Mouse (Mus musculus): ENCODE results near the gene Rnf157. TPM values are rescaled to one million over a fixed set of nuclear protein-coding genes. Genes with fewer than 3 reads are reported as not detected.

Gene Rnf157
- polyA plus RNA-seq, 1 experiment: 23.2 TPM

DNA sequence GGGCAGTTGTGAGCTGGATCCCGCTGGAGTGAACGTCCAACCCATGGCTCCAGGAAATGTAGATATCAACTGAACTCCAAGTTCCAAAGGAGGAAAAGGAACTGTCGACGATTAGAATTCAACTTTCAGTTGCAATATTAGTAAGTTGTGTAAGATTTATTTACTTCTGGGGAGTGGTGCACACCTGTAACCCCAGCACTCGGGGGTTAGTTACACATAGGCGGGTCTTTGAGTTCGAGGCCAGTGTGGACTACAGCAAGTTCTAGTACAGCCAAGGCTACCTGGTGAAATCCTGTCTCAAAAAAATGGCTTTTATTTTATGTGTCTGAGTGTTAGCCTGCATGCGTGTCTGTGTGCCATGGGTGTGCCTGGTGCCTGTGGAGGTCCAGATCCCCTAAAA is 59.3 kb downstream of the Rnf157 start:
- H3K4me3 ChIP-seq (ENCODE audit: insufficient read depth, low read length): no peak overlapping the region
- H3K27ac ChIP-seq (ENCODE audit: insufficient read depth, low read length): no peak overlapping the region
- TF ChIP-seq POLR2A (IDR thresholded peaks at IDR 0.05; ENCODE audit: low read depth, low read length) (no peak), CTCF (IDR thresholded peaks at IDR 0.05; ENCODE audit: borderline replicate concordance, insufficient read depth, low read length) (no peak)
- H3K4me1 ChIP-seq (ENCODE audit: control insufficient read depth, insufficient read depth, low read length): no peaks in the 10 kb centered on the region

- Histone ChIP-seq H3K4me1 (ENCODE audit: control insufficient read depth, insufficient read depth, low read length) (no peaks in the 10 kb centered on the region), H3K27ac (ENCODE audit: insufficient read depth, low read length) (no peak overlapping the region), H3K4me3 (ENCODE audit: insufficient read depth, low read length) (no peak overlapping the region)
- TF ChIP-seq CTCF (IDR thresholded peaks at IDR 0.05; ENCODE audit: borderline replicate concordance, insufficient read depth, low read length) (no peak), POLR2A (IDR thresholded peaks at IDR 0.05; ENCODE audit: low read depth, low read length) (no peak)
Observed at GRCm38 (mm10) chr11:116351294-116351693, 61.5 kb downstream of the Rnf157 start.

- Histone ChIP-seq H3K27ac (ENCODE audit: insufficient read depth, low read length) (no peak overlapping the region), H3K4me3 (ENCODE audit: insufficient read depth, low read length) (no peak overlapping the region), H3K4me1 (ENCODE audit: control insufficient read depth, insufficient read depth, low read length) (no peaks in the 10 kb centered on the region)
- TF ChIP-seq CTCF (IDR thresholded peaks at IDR 0.05; ENCODE audit: borderline replicate concordance, insufficient read depth, low read length) (no peak), POLR2A (IDR thresholded peaks at IDR 0.05; ENCODE audit: low read depth, low read length) (no peak)
Observed at GRCm38 (mm10) chr11:116347955-116348354, 64.9 kb downstream of the Rnf157 start.

DNA sequence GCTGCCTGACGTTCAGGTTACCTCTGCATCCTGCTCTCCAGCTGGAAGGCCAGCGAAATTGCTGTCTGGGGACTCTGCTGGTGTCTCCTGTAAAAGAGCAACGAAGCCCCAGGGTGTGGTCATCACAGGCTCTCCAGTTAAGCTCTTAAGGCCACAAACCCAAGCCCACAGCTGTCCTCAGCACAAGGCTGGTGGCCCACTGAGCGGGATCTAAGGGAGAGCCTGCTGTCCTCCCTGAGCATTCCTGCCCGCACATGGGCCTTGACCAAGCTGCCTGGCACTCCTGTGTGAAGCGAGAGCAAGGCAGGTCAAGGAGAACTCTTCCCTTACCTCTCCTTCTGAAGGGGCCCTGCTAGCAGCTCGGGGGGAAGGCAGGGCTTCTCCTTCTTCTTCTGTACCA is 65.8 kb downstream of the Rnf157 start:
- H3K4me1 ChIP-seq (ENCODE audit: control insufficient read depth, insufficient read depth, low read length): no peaks in the 10 kb centered on the region
- TF ChIP-seq POLR2A (IDR thresholded peaks at IDR 0.05; ENCODE audit: low read depth, low read length) (no peak), CTCF (IDR thresholded peaks at IDR 0.05; ENCODE audit: borderline replicate concordance, insufficient read depth, low read length) (no peak)
- no peak overlapping the region for H3K4me3 ChIP-seq (ENCODE audit: insufficient read depth, low read length)
- no peak overlapping the region for H3K27ac ChIP-seq (ENCODE audit: insufficient read depth, low read length)

- TF ChIP-seq CTCF (IDR thresholded peaks at IDR 0.05; ENCODE audit: borderline replicate concordance, insufficient read depth, low read length) (no peak), POLR2A (IDR thresholded peaks at IDR 0.05; ENCODE audit: low read depth, low read length) (no peak)
- Histone ChIP-seq H3K27ac (ENCODE audit: insufficient read depth, low read length) (no peak overlapping the region), H3K4me1 (ENCODE audit: control insufficient read depth, insufficient read depth, low read length) (no peaks in the 10 kb centered on the region), H3K4me3 (ENCODE audit: insufficient read depth, low read length) (no peak overlapping the region)
Observed at GRCm38 (mm10) chr11:116342069-116342791, 70.6 kb downstream of the Rnf157 start.

GRCm38 (mm10) chr11:116337531-116337930 is 75.3 kb downstream of the Rnf157 start:
- TF ChIP-seq CTCF (IDR thresholded peaks at IDR 0.05; ENCODE audit: borderline replicate concordance, insufficient read depth, low read length) (no peak), POLR2A (IDR thresholded peaks at IDR 0.05; ENCODE audit: low read depth, low read length) (no peak)

DNA sequence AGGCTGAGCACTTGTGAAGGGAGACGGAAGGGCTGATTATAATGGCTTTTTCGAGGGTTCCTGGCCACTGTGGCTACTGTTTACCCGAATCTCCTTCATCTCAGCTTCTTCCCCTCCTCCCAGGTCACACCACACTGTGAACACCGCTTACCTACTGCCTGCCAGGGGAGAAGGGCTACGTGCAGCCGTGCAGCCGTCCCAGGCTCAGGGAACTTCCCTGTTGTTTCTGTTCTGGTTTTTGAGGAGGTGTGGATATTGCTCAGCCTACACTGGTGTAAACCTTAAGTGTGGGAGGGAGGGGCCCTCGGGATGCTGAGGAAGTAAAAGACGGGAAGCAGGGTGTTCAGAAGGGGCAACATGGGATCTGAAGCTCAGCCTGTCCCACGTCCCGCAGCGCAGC is 75.8 kb downstream of the Rnf157 start:
- Histone ChIP-seq H3K4me1 (ENCODE audit: control insufficient read depth, insufficient read depth, low read length) (no peaks in the 10 kb centered on the region), H3K4me3 (ENCODE audit: insufficient read depth, low read length) (no peak overlapping the region), H3K27ac (ENCODE audit: insufficient read depth, low read length) (no peak overlapping the region)
- no peak for TF ChIP-seq CTCF (IDR thresholded peaks at IDR 0.05; ENCODE audit: borderline replicate concordance, insufficient read depth, low read length)

More at GRCm38 (mm10) chr11:116337531-116337930, 75.3 kb downstream of the Rnf157 start:
- Histone ChIP-seq H3K4me3 (ENCODE audit: insufficient read depth, low read length) (no peak overlapping the region), H3K27ac (ENCODE audit: insufficient read depth, low read length) (no peak overlapping the region), H3K4me1 (ENCODE audit: control insufficient read depth, insufficient read depth, low read length) (no peaks in the 10 kb centered on the region)

GRCm38 (mm10) chr11:116336393-116336792 is 76.4 kb downstream of the Rnf157 start:
- Histone ChIP-seq H3K4me3 (ENCODE audit: insufficient read depth, low read length) (no peak overlapping the region), H3K4me1 (ENCODE audit: control insufficient read depth, insufficient read depth, low read length) (no peaks in the 10 kb centered on the region)
- TF ChIP-seq POLR2A (IDR thresholded peaks at IDR 0.05; ENCODE audit: low read depth, low read length): no peak
- TF ChIP-seq CTCF (IDR thresholded peaks at IDR 0.05; ENCODE audit: borderline replicate concordance, insufficient read depth, low read length): no peak

GRCm38 (mm10) chr11:116335244-116336036 is 77.4 kb downstream of the Rnf157 start, which contains the start of gene Foxj1:
Gene Foxj1 (minus strand): TSS chr11:116335399.
- Histone ChIP-seq H3K4me3 (ENCODE audit: insufficient read depth, low read length) (peak within 1 kb of the TSS; percentile 57), H3K27ac (ENCODE audit: insufficient read depth, low read length) (no peak within 1 kb of the TSS), H3K4me1 (ENCODE audit: control insufficient read depth, insufficient read depth, low read length) (no peaks in the 10 kb centered on the region)
- TF ChIP-seq CTCF (IDR thresholded peaks at IDR 0.05; ENCODE audit: borderline replicate concordance, insufficient read depth, low read length): peak; percentile 38; the same call in 1 of the 2 replicates
- TF ChIP-seq POLR2A (IDR thresholded peaks at IDR 0.05; ENCODE audit: low read depth, low read length): no peak

More at GRCm38 (mm10) chr11:116336393-116336792, 76.4 kb downstream of the Rnf157 start:
- no peak overlapping the region for H3K27ac ChIP-seq (ENCODE audit: insufficient read depth, low read length)

DNA sequence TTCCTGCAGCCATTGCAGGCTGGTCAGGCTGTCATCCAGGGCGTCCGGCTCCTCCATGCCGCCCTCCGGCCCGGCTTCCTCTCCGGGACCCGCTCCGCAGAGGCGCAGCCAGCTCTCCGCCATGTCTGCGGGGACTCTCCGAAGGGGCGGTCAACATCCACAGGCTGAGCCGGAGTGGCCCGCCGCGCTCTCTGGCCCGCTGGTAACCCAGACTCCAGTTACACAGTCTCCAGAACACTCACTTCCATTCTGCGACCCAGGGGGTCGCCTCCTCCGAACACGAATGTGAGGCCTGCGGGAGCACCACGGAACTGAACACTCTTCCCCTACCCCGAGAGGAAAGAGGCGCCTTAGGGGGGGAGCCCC is 78.4 kb downstream of the Rnf157 start:
- no peaks in the 10 kb centered on the region for H3K4me1 ChIP-seq (ENCODE audit: control insufficient read depth, insufficient read depth, low read length)
- H3K27ac ChIP-seq (ENCODE audit: insufficient read depth, low read length): no peak overlapping the region
- H3K4me3 ChIP-seq (ENCODE audit: insufficient read depth, low read length): no peak overlapping the region
- TF ChIP-seq POLR2A (IDR thresholded peaks at IDR 0.05; ENCODE audit: low read depth, low read length): no peak
- no peak for TF ChIP-seq CTCF (IDR thresholded peaks at IDR 0.05; ENCODE audit: borderline replicate concordance, insufficient read depth, low read length)
